Mouse (Mus musculus) lung, postnatal 0 days (tissue): ENCODE measurements at regions not wholly inside any gene's neighbourhood (a gene's known extent, or its start where the extent isn't known, plus 50 kb on each side); places are given as distances from the start of the nearest gene placed in this dataset.

Source experiments
- CTCF ChIP-seq: IDR thresholded peaks from 2 replicates; pipeline ENCODE4 v1.5.1; 2016; ENCODE audit warnings: antibody characterized with exemption, mild to moderate bottlenecking
- EP300 ChIP-seq: IDR thresholded peaks from 2 replicates; pipeline ENCODE4 v1.6.1; 2016; ENCODE audit warnings: antibody characterized with exemption, mild to moderate bottlenecking, control low read depth

DNA sequence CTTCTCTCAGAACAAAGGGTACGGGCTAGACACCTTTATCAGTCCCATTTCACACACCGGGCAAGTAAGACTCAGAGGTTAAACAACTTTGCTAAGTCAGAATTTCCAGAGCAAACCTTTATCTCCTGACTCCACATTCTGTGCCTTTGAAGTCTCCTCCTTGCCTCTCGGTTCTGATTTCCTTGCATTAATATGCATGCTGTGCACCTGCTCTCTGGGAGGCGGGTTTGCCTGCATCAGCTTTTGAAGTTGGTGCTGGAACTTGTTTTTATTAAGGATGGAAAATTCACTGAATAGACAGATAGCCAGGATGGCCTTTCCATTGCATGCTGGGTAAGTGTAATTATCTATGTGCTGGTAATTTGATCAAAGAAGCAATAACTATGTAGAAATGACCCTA lies 84.2 kb upstream of the Gm16223 start:
- TF ChIP-seq CTCF (no peak), EP300 (no peak)
